Comparison of ENCODE assay signal across 22 mouse cellular contexts in genomic region chr14:19418830-19419229, GRCm38 (mm10). TPM values are rescaled to one million over a fixed set of nuclear protein-coding genes. Genes with fewer than 3 reads are reported as not detected.
"Had no signal": no experiment of that assay in that cellular context is flagged by ENCODE, and none has a peak within 500 bp of the region (broad histone marks: within the 10 kb centered on the region; RNA-seq: fewer than 3 reads in every experiment).

Gene Gm21738, minus strand, starts transcription at chr14:19418930.

RNA-seq across cellular contexts. Expression of gene Gm21738, which starts in this region (rescaled TPM):
- total RNA-seq: heart, postnatal 10 days; heart, postnatal 14 days; heart, postnatal 36 days; heart, postnatal 4 days; hindbrain, postnatal 0 days; layer of hippocampus, adult 18-20 months; layer of hippocampus, adult 2 months; layer of hippocampus, adult 8-10 months; layer of hippocampus, postnatal 10 days; layer of hippocampus, postnatal 14 days; layer of hippocampus, postnatal 25 days; layer of hippocampus, postnatal 36 days; left cerebral cortex, adult 2 months had no signal
- polyA plus RNA-seq: heart, embryonic 11.5 days; hindbrain, embryonic 16.5 days; intestine, embryonic 14.5 days; intestine, embryonic 15.5 days; intestine, postnatal 0 days; kidney, adult 2 months; kidney, embryonic 14.5 days; kidney, embryonic 15.5 days; kidney, embryonic 16.5 days had no signal
